Mouse (Mus musculus) heart, postnatal 25 days (tissue): ENCODE data around the gene Pfdn6. TPM values are rescaled to one million over a fixed set of nuclear protein-coding genes. Genes with fewer than 3 reads are reported as not detected.
"Not testable (repeated sequence)": the region's sequence is repeated elsewhere in the genome, so short reads cannot be mapped to it uniquely, and the experiment has no call there.

Experiments
- DNase-seq: peaks from one replicate; pipeline ENCODE4 v3.0.0; 2022; ENCODE audit warnings: low spot score
- intact Hi-C: fragments of 180-260 bp; cut with DNase I; formaldehyde crosslinking; loops from one replicate; pipeline ENCODE4 v1.15.1; 2025
- total RNA-seq, 2 experiments: library from RNA; stranded (reverse); gene quantifications; 2 replicates each; pipeline ENCODE4 v1.2.3; 2021

Pfdn6 gene
- total RNA-seq = 10 to 100 TPM; 70.7 to 77.3 TPM

DNA sequence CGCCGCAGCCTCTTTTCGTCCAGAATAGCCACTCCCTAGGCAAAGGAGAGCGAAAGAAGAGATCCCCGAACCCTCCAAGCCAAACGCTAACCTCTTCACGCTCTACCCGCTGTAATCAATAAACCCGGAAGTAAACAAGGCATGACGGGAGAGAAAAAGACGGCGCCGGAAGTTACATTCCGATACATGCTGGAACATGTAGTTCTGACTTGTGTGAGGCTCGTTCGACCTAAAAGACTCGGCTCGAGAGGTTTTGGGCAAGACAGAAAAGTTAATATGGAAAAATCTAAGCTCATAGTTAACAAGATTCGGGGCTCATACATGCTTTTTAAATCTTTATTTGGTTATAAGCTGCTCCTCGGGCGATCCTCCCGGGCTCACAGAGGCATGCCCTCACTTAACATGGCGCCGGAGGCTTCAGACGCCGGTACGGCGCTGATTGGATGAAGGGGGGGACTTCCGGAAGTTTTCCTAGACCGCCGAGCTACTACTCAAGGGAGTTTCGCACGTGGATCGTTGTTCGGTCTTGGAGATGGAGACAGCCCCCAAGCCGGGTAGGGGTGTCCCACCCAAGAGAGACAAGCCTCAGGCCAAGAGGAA, at the start of gene Pfdn6, which contains the start of gene Wdr46:
TSS of gene Pfdn6 (minus strand) at position 138 of the 600 bp plus-strand sequence.
TSS of gene Wdr46 (plus strand) at position 455 of the 600 bp plus-strand sequence.
- intact Hi-C loops = loop anchor here (1.0 kb wide), 1 partner anchor 15 kb away; the partner anchor contains the start of gene Vps52
- peak; percentile 71 for DNase-seq

DNA sequence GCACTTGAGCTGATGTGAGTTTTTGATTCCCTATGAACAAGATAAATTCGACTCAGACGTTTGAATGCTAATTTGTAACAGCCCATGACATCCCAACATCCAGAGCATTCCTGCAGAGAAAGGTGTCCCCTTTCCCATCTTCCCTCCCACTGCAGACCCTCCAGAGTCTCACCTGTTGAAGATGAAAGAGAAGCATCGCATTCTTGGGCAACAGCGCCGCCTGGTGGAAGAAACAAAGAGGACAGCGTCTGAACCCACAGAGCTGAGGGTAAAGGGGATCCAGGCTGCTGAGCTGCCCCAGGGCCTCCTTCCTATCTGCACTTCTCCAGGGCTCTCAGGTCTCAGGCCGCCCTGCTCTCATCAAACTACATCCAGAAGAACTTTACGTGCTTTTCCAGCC, 42.0 kb upstream of the Pfdn6 start:
- not testable (repeated sequence) for DNase-seq
- intact Hi-C loops = loop anchor here (2.0 kb wide), 1 partner anchor 13 kb away; no protein-coding TSS in a partner anchor

- peak; percentile 83 for DNase-seq
- intact Hi-C loops = not testable (repeated sequence)
Observed at GRCm38 (mm10) chr17:33981192-33981909, 41.2 kb upstream of the Pfdn6 start.

DNA sequence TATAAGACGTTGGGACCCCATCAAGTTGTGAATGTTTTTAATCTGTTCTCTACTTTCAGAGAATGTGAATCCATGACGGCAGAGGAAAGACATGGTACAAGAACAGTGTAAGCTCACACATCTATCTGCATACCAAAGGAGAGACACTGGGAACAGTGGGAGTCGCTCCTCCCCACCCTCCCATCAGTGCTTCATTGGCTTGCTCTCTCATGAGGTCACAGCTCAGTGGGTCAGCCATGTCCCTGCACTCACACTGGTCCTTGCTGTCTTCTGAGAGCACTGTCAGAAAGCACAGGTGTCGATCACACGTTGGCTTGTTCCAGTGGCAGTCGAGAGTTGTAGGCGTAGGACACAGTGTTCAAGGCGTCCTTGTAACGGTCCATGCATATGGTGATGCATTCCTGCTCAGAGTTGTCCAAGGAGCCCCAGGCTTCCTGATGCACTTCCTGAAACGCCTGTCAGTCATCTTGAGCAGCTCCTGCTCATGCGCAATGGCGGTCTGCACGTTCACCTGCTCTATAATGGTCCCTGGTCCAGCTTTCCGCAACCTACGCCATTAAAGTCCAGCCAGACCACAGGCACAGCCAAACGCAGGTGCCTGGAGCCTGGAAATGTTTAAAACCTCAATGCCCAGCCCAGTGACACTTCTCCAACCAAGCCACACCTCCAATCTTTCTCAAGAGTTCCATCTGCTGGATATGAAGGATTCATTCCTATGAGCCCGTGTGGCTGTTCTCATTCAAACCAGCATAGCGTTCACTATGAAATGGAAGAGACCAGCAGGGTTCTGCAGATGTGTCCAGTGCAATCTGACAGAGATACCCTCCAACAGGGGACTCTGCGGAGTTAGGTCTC, 40.3 kb upstream of the Pfdn6 start:
- DNase-seq = no peak

DNA sequence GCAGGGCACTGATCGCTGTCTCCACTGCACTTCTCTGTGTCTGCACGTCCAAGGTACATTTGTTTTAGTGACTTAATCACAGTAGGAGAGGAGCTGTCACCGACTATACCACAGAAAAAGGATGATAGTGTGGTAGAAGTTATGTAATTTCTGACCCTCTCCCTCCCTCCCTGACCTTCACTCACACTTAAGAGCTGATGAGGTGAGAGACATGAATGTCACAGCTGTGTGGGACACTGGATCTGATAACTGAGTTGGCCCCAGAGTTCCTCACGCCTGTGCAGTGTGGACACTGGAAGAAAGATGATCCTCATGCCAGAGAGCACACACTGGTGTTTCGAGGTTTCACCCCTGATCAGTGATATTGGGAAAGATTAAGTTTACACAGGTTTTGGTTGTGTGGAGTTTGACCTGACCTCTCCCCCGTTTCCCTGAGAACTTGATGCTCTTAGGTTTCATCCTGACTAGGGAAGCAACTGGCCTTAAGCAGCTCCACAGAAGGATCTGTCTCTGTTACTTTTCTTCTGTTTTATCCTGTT, 39.4 kb upstream of the Pfdn6 start:
- intact Hi-C loops = no loop called here

More for the DNA sequence above, 40.3 kb upstream of the Pfdn6 start:
- intact Hi-C loops = no loop called here

DNA sequence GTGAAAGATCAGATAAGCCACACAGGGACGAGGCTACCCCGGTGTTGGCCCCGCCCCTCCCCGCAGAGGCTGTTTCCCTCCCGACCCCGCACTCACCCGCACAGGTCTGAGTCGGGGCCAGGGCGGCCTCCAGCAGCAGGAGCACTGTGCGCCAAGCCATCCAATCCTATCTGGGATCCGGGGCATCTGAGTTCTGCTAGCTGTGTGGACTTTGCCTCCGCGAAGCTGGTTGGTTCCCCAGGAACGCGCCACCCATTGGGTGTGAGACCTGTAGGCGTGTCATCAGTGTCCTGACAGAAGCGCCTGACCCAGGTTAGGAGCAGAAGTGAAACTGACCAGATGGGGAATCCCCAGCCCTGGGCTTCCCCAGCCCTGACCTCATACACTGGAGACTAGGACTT, 38.5 kb upstream of the Pfdn6 start:
- intact Hi-C loops = no loop called here
- peak; percentile 78 for DNase-seq

More for the DNA sequence above, 39.4 kb upstream of the Pfdn6 start:
- no peak for DNase-seq

GRCm38 (mm10) chr17:33977861-33978557, 37.9 kb upstream of the Pfdn6 start:
- DNase-seq = no peak
- intact Hi-C loops = no loop called here

GRCm38 (mm10) chr17:33973572-33973971, 33.4 kb upstream of the Pfdn6 start:
- intact Hi-C loops = no loop called here
- DNase-seq = no peak

DNA sequence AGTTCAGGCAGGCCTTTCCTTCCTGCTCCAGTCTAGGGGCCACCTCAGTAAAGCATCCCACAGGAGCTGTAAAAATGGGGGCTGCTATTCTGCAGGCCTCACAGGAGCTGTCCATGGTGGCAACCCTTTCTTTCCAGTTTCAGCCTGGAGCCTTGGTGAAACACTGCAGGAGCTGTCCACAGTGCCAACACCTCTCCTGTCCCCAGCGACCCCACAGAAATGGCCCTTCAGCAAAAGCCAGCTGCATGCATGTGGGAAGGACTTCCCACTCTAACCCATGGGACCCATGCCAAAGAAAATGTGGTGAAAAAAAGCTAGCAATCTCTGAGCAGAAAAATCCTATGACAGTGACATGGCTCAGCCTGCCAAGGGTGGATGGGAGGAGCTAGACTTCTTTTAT, 32.5 kb upstream of the Pfdn6 start:
- intact Hi-C loops = no loop called here
- no peak for DNase-seq

- intact Hi-C loops = loop anchor here (2.0 kb wide), 1 partner anchor 13 kb away; no protein-coding TSS in a partner anchor
- DNase-seq = no peak
Observed at GRCm38 (mm10) chr17:33969394-33969793, 29.3 kb upstream of the Pfdn6 start.

- DNase-seq = no peak
Observed at GRCm38 (mm10) chr17:33968927-33969326, 28.8 kb upstream of the Pfdn6 start.

DNA sequence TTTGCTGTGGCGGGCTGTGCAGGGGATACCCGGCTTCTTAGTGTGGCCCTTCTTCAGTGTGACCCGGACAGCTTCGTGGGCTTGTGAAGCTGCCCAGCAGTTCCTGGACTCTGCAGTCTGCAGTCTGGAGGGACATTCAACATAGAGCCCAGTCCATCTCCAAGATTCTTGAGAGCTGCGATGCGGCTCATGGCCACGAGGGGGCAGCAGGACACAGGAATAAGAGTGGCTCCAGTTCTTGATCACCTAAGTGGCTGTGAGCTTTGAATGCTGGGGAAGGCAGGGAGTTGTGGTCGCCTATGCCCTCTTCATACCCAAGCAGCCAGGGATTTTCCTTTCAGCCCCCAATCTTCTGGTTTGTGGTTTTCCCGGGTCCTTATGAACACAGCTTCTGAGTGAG, 28.3 kb upstream of the Pfdn6 start:
- intact Hi-C loops = loop anchor here (2.0 kb wide), 1 partner anchor 14 kb away; no protein-coding TSS in a partner anchor
- DNase-seq = peak; percentile 43

More at GRCm38 (mm10) chr17:33968927-33969326, 28.8 kb upstream of the Pfdn6 start:
- intact Hi-C loops = loop anchor here (2.0 kb wide), 1 partner anchor 14 kb away; no protein-coding TSS in a partner anchor

- DNase-seq = no peak
- intact Hi-C loops = loop anchor here (1.0 kb wide), 1 partner anchor 1336 kb away; no protein-coding TSS in a partner anchor
Observed at GRCm38 (mm10) chr17:33965846-33966550, 25.9 kb upstream of the Pfdn6 start.

- intact Hi-C loops = no loop called here
- DNase-seq = no peak
Observed at GRCm38 (mm10) chr17:33965082-33965845, 25.1 kb upstream of the Pfdn6 start.

DNA sequence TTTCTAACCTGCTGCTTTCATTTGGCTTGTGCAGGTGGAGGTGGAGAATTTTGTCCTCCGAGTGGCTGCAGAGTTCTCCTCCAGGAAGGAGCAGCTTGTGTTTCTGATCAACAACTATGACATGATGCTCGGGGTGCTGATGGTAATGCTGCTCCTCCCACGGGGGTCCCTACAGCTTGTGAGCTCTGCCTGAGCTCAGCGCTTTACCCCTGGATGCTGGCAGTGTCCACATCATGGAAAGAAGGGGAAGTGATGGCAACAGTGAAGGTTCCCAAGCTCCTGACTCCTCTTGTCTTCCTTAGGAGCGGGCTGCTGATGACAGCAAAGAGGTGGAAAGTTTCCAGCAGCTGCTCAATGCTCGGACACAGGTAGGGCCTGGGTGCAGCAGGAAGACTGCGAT, 22.7 kb upstream of the Pfdn6 start:
- intact Hi-C loops = no loop called here
- DNase-seq = no peak

GRCm38 (mm10) chr17:33959948-33960347, 19.8 kb upstream of the Pfdn6 start:
- DNase-seq = no peak
- intact Hi-C loops = loop anchor here (2.0 to 5.0 kb wide), 2 partner anchors 1345 to 1392 kb away; no protein-coding TSS in a partner anchor

DNA sequence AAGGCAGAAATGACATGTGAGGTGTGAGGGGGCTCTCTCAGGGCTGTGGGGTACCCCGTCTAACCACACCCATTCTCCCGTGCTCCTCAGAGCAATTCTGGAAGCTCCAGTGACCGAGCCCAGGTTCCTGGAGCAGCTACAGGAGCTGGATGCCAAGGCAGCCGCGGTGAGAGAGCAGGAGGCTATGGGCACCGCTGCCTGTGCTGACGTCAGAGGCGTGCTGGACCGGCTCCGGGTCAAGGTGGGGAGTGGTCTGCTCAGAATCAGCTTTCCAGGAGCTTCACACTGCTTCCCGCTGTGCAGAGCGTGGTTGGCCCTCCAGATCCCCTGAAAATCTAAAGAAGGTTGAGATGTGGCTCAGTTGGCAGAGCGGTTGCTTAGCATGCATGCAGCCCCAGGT, 19.0 kb upstream of the Pfdn6 start:
- DNase-seq = no peak
- intact Hi-C loops = loop anchor here (5.0 kb wide), 1 partner anchor 1393 kb away; no protein-coding TSS in a partner anchor

DNA sequence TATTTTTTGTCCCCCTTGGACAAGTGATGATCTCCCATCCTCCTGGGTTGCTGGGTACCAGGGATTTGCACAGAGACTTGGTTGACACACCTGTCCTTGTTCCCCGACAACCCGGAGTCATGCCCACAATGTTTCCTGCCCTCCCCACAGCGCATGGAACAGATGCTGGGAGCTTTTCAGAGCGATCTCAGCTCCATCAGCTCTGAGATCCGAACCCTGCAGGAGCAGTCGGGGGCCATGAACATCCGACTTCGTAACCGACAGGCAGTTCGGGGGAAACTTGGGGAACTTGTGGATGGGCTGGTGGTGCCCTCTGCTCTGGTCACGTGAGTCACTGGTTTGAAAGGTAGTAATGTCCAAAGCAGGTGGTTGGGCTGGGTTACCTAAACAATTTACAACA, 18.3 kb upstream of the Pfdn6 start:
- intact Hi-C loops = loop anchor here (5.0 kb wide), 1 partner anchor 1394 kb away; no protein-coding TSS in a partner anchor
- DNase-seq = no peak
